Mouse (Mus musculus) adrenal gland, postnatal 14 days (tissue): Measurements from ENCODE around the gene Cyp4f15. TPM values are rescaled to one million over a fixed set of nuclear protein-coding genes. Genes with fewer than 3 reads are reported as not detected.

Experiments
- total RNA-seq: library from RNA; stranded (reverse); gene quantifications from 2 replicates; pipeline ENCODE4 v1.2.3, GENCODE M21; 2021

The Cyp4f15 gene
- total RNA-seq, 1 experiment from 2014 or later: 15.6 TPM

Other genes starting within 250 kb of the Cyp4f15 start
- not detected in 2 replicates for gene Cyp4f39, start 232.9 kb upstream of the Cyp4f15 start, total RNA-seq
- 7.7 and 7.9 TPM in 2 replicates for gene Cyp4f17, start 179.6 kb upstream of the Cyp4f15 start, total RNA-seq
- gene Cyp4f16, start 149.1 kb upstream of the Cyp4f15 start, total RNA-seq: 9.1 and 12.5 TPM in 2 replicates
- gene Cyp4f37, start 64.3 kb upstream of the Cyp4f15 start, total RNA-seq: not detected in 2 replicates
- not detected in 2 replicates for gene Cyp4f40, start 26.7 kb upstream of the Cyp4f15 start, total RNA-seq
- gene Zfp871, start 102.7 kb downstream of the Cyp4f15 start, total RNA-seq: 42.6 and 44.5 TPM in 2 replicates
- gene Zfp811, start 124.3 kb downstream of the Cyp4f15 start, total RNA-seq: 0.44 and 0.75 TPM in 2 replicates
- gene Zfp799, start 144.6 kb downstream of the Cyp4f15 start, total RNA-seq: 9.1 and 12.7 TPM in 2 replicates
- 7.8 and 11.3 TPM in 2 replicates for gene Zfp870, start 206.0 kb downstream of the Cyp4f15 start, total RNA-seq
- gene Cyp4f14, start 231.7 kb downstream of the Cyp4f15 start, total RNA-seq: 2.0 and 10.2 TPM in 2 replicates